Mouse (Mus musculus): Measurements from ENCODE around the gene Ndufc2. TPM values are rescaled to one million over a fixed set of nuclear protein-coding genes. Genes with fewer than 3 reads are reported as not detected.
A peak's percentile ranks its signal among the peaks of the same experiment; 100 is the strongest.

Gene Ndufc2
- 380 and 484 TPM in 2 replicates for polyA plus RNA-seq (2016; fragmentation: Nextera tagmentation; extraction: Ambion mirVana)

- H3K4me3 ChIP-seq: peak within 1 kb of the TSS; percentile 86
- no peaks in the 10 kb centered on the region for H3K27me3 ChIP-seq (ENCODE audit: insufficient read depth, poor library complexity, severe bottlenecking)
- WGBS: under 1% methylated on average over 54 of the region's 54 CpGs
- H3K9me3 ChIP-seq: no peaks in the 10 kb centered on the region
- H3K36me3 ChIP-seq: peaks cover 23% of the 10 kb centered on the region
- DNase-seq (ENCODE audit: low spot score): peak; percentile 92
- H3K4me1 ChIP-seq: peaks cover 17% of the 10 kb centered on the region
- H3K27ac ChIP-seq: peak within 1 kb of the TSS; percentile 96
These were observed at the start of gene Ndufc2 for GRCm38 (mm10) chr7:97399960-97400715. Gene Ndufc2, plus strand, starts transcription at chr7:97400003.

DNA sequence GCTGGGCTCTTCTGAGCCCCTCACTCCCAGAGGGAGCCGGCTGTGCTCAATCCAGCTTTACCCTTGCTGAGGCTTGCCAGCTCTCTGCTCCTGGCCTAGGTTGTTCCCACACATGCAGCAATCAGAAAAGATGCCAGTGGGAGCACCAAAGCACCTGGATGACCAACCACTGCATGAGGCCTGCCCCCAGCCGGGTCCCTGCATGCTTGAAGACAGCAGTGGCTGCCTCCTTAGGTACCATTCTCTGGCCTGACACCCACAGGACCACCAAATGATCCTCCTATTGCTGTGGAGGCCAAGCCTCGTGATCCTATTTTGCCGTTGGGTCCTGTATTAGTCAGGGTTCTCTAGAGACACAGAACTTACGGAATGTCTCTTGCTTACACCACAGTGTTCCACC is 48.9 kb upstream of the Ndufc2 start:
- Histone ChIP-seq H3K4me1 (peaks cover 10% of the 10 kb centered on the region), H3K36me3 (peaks cover 7% of the 10 kb centered on the region; the same call in 1 of the 2 replicates), H3K27ac (no peak overlapping the region), H3K4me3 (no peak overlapping the region), H3K27me3 (ENCODE audit: insufficient read depth, poor library complexity, severe bottlenecking) (peaks cover 8% of the 10 kb centered on the region; the same call in 1 of the 2 replicates), H3K9me3 (no peaks in the 10 kb centered on the region)
- WGBS: 84% methylated on average over 5 of the region's 5 CpGs
- DNase-seq (ENCODE audit: low spot score): peak; percentile 70

DNA sequence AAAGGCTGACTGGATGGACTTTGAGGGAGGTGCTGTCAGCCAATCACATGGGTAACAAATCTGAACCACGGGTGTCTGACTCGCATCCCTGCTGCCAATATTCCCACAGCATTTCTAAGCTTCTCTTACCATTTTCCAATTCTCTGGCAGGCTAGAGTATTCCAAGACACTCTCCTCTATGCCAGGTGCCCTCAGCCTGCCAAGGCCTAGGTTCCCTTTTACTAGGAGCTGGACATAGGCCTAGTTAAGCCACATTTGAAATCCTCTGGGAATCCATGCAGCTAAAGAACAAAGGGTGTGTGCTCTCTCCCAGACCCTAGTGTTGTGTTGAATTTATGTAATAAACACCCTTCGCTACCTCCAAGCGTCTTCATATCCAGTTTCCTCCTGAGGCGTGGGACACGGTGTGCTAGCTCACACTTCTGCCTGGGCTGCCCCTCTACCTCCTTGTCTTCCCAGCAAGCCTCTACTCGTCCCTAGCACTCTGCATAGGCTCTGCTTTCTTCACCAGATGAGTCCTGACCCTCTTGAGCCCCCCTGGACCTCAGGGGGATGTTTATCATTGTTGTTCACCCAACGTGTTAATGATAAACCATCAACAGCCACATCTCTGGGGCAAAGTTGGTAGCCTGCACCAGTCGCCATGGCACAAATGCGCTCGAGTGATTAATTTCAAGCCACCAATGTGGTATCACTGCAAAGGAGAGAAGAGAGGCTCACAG is 47.9 kb upstream of the Ndufc2 start:
- peaks cover 7% of the 10 kb centered on the region; the same call in 1 of the 2 replicates for H3K36me3 ChIP-seq
- peaks cover 10% of the 10 kb centered on the region for H3K4me1 ChIP-seq
- peak; percentile 60 for DNase-seq (ENCODE audit: low spot score)
- H3K27me3 ChIP-seq (ENCODE audit: insufficient read depth, poor library complexity, severe bottlenecking): peaks cover 11% of the 10 kb centered on the region; the same call in 1 of the 2 replicates
- H3K27ac ChIP-seq: no peak overlapping the region
- no peaks in the 10 kb centered on the region for H3K9me3 ChIP-seq
- 84% methylated on average over 11 of the region's 11 CpGs for WGBS
- H3K4me3 ChIP-seq: no peak overlapping the region

DNA sequence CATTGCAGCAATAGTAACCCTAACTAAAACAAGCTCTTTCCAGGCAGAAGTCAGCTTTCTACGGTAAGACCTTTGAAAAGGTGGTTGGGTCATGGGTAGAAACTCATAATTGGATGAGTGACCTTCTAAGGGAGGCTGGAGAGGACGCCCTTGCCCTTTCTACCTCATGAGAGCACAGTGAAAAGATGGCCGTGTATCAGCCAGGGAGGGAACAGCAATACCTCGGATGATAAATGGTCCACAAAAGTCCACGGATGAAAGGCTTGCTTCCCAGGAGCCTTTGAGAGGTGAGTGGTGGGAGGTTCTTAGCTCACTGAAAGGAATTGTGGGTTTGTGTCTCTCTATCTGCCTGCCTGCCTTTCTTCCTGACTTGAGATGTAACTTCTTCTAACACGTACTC is 46.4 kb upstream of the Ndufc2 start:
- no peak overlapping the region for H3K4me3 ChIP-seq
- H3K27ac ChIP-seq: no peak overlapping the region
- H3K27me3 ChIP-seq (ENCODE audit: insufficient read depth, poor library complexity, severe bottlenecking): peaks cover 14% of the 10 kb centered on the region; the same call in 1 of the 2 replicates
- peaks cover 10% of the 10 kb centered on the region for H3K4me1 ChIP-seq
- no peaks in the 10 kb centered on the region for H3K9me3 ChIP-seq
- no peaks in the 10 kb centered on the region for H3K36me3 ChIP-seq
- DNase-seq (ENCODE audit: low spot score): peak; percentile 52
- WGBS: 88% methylated on average over 6 of the region's 6 CpGs

- Histone ChIP-seq H3K36me3 (no peaks in the 10 kb centered on the region), H3K27me3 (ENCODE audit: insufficient read depth, poor library complexity, severe bottlenecking) (peaks cover 10% of the 10 kb centered on the region; the same call in 1 of the 2 replicates), H3K4me1 (peaks cover 10% of the 10 kb centered on the region), H3K27ac (0 out of 2 replicates have a peak overlapping the region, but pooled peaks have one; percentile 1), H3K9me3 (no peaks in the 10 kb centered on the region), H3K4me3 (no peak overlapping the region)
- peak; percentile 76 for DNase-seq (ENCODE audit: low spot score)
- whole genome bisulfite sequencing: 28% methylated on average over 13 of the region's 13 CpGs
These were observed 44.5 kb upstream of the Ndufc2 start for GRCm38 (mm10) chr7:97355068-97355841.

- Histone ChIP-seq H3K27ac (no peak overlapping the region), H3K9me3 (no peaks in the 10 kb centered on the region), H3K36me3 (no peaks in the 10 kb centered on the region), H3K27me3 (ENCODE audit: insufficient read depth, poor library complexity, severe bottlenecking) (0 out of 2 replicates have a peak, but pooled peaks cover 6% of the 10 kb centered on the region), H3K4me3 (no peak overlapping the region), H3K4me1 (peaks cover 10% of the 10 kb centered on the region)
- DNase-seq (ENCODE audit: low spot score): peak; percentile 64
- 69% methylated on average over 5 of the region's 5 CpGs for WGBS
These were observed 43.5 kb upstream of the Ndufc2 start for GRCm38 (mm10) chr7:97356253-97356652.

GRCm38 (mm10) chr7:97356875-97357276 is 42.9 kb upstream of the Ndufc2 start:
- DNase-seq (ENCODE audit: low spot score): peak; percentile 43

DNA sequence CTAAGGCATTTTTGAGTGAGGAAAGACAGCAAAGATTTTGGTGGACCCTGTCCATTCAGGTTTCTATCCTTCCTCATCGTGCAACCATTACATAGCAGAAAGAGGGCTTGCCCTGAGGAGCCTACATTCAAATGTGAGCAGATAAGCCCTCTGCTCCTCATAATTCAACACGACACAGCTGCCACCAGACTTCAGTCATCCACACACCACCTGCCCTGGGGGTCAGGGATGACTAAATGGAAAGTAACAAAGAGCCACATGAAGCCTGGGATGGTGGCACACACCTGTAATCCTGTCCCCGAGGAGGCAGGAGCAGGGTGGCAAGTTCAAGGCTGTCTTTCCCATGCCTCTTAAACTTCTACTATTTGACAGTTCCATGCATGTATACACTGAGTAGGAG is 42.0 kb upstream of the Ndufc2 start:
- peak; percentile 54 for DNase-seq (ENCODE audit: low spot score)
- Histone ChIP-seq H3K27me3 (ENCODE audit: insufficient read depth, poor library complexity, severe bottlenecking) (0 out of 2 replicates have a peak, but pooled peaks cover 6% of the 10 kb centered on the region), H3K9me3 (no peaks in the 10 kb centered on the region), H3K27ac (no peak overlapping the region), H3K4me1 (peaks cover 10% of the 10 kb centered on the region), H3K4me3 (no peak overlapping the region), H3K36me3 (no peaks in the 10 kb centered on the region)
- 67% methylated on average over 3 of the region's 3 CpGs for WGBS

More at GRCm38 (mm10) chr7:97356875-97357276, 42.9 kb upstream of the Ndufc2 start:
- H3K27me3 ChIP-seq (ENCODE audit: insufficient read depth, poor library complexity, severe bottlenecking): 0 out of 2 replicates have a peak, but pooled peaks cover 6% of the 10 kb centered on the region
- H3K36me3 ChIP-seq: no peaks in the 10 kb centered on the region
- 75% methylated on average over 5 of the region's 5 CpGs for WGBS
- H3K9me3 ChIP-seq: no peaks in the 10 kb centered on the region
- H3K27ac ChIP-seq: no peak overlapping the region
- H3K4me3 ChIP-seq: no peak overlapping the region
- H3K4me1 ChIP-seq: peaks cover 10% of the 10 kb centered on the region

GRCm38 (mm10) chr7:97358347-97358746 is 41.5 kb upstream of the Ndufc2 start:
- Histone ChIP-seq H3K27me3 (ENCODE audit: insufficient read depth, poor library complexity, severe bottlenecking) (0 out of 2 replicates have a peak, but pooled peaks cover 6% of the 10 kb centered on the region), H3K4me3 (no peak overlapping the region), H3K9me3 (no peaks in the 10 kb centered on the region), H3K36me3 (no peaks in the 10 kb centered on the region), H3K4me1 (peaks cover 10% of the 10 kb centered on the region), H3K27ac (no peak overlapping the region)
- 79% methylated on average over 4 of the region's 4 CpGs for WGBS
- peak; percentile 58 for DNase-seq (ENCODE audit: low spot score)

- no peak overlapping the region for H3K4me3 ChIP-seq
- peaks cover 6% of the 10 kb centered on the region for H3K4me1 ChIP-seq
- 70% methylated on average over 5 of the region's 5 CpGs for WGBS
- H3K9me3 ChIP-seq: no peaks in the 10 kb centered on the region
- DNase-seq (ENCODE audit: low spot score): peak; percentile 58
- H3K36me3 ChIP-seq: no peaks in the 10 kb centered on the region
- 0 out of 2 replicates have a peak, but pooled peaks cover 6% of the 10 kb centered on the region for H3K27me3 ChIP-seq (ENCODE audit: insufficient read depth, poor library complexity, severe bottlenecking)
- no peak overlapping the region for H3K27ac ChIP-seq
These were observed 39.6 kb upstream of the Ndufc2 start for GRCm38 (mm10) chr7:97360166-97360565.

- Histone ChIP-seq H3K36me3 (no peaks in the 10 kb centered on the region), H3K9me3 (no peaks in the 10 kb centered on the region), H3K4me3 (no peak overlapping the region), H3K27me3 (ENCODE audit: insufficient read depth, poor library complexity, severe bottlenecking) (0 out of 2 replicates have a peak, but pooled peaks cover 6% of the 10 kb centered on the region), H3K27ac (no peak overlapping the region), H3K4me1 (no peaks in the 10 kb centered on the region)
- 56% methylated on average over 3 of the region's 3 CpGs for WGBS
- peak; percentile 61 for DNase-seq (ENCODE audit: low spot score)
These were observed 38.8 kb upstream of the Ndufc2 start for GRCm38 (mm10) chr7:97360955-97361354.

DNA sequence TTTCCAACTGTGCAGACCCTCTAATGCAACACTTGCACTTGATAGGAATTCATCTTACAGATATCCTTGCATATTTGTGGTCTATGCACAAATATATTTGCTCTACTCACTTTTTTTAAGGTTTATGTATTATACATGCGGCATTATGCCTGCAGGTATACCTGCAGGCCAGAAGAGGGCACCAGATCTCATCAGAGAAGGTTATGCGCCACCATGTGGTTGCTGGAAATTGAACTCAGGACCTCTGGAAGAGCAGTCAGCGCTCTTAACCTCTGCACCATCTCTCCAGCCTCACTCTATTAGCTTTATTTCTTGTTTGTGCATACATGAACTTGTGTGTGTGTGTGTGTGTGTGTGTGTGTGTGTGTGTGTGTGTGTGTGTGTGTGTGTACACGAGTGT is 38.3 kb upstream of the Ndufc2 start:
- WGBS: 25% methylated on average over 4 of the region's 4 CpGs
- H3K4me3 ChIP-seq: no peak overlapping the region
- no peaks in the 10 kb centered on the region for H3K4me1 ChIP-seq
- no peaks in the 10 kb centered on the region for H3K9me3 ChIP-seq
- H3K27me3 ChIP-seq (ENCODE audit: insufficient read depth, poor library complexity, severe bottlenecking): 0 out of 2 replicates have a peak, but pooled peaks cover 6% of the 10 kb centered on the region
- H3K27ac ChIP-seq: no peak overlapping the region
- DNase-seq (ENCODE audit: low spot score): peak; percentile 72
- H3K36me3 ChIP-seq: no peaks in the 10 kb centered on the region

Measured in heart, embryonic 10.5 days (tissue).